Mouse (Mus musculus) lung, postnatal 36 days (tissue): ENCODE measurements around the gene Ube2e1.
"Not testable (repeated sequence)": the region's sequence is repeated elsewhere in the genome, so short reads cannot be mapped to it uniquely, and the experiment has no call there.

ENCODE experiments used
- DNase-seq: peaks from one replicate; pipeline ENCODE4 v3.0.0; 2022; ENCODE audit warnings: mixed read lengths

Gene Ube2e1

GRCm38 (mm10) chr14:18240132-18240531, 91.5 kb downstream of the Ube2e1 start:
- no peak for DNase-seq

- peak; percentile 100 for DNase-seq
Measured at GRCm38 (mm10) chr14:18238750-18239731, 92.6 kb downstream of the Ube2e1 start, which contains the start of gene Nr1d2. TSS of gene Nr1d2 (minus strand) at chr14:18239127.

GRCm38 (mm10) chr14:18238131-18238749, 93.4 kb downstream of the Ube2e1 start:
- DNase-seq = peak; percentile 99

- DNase-seq = no peak
Measured at GRCm38 (mm10) chr14:18237381-18237780, 94.3 kb downstream of the Ube2e1 start.

- not testable (repeated sequence) for DNase-seq
Measured at GRCm38 (mm10) chr14:18236496-18237235, 95.0 kb downstream of the Ube2e1 start.

- peak; percentile 24 for DNase-seq
Measured at GRCm38 (mm10) chr14:18233981-18234960, 97.4 kb downstream of the Ube2e1 start.

GRCm38 (mm10) chr14:18233076-18233475, 98.6 kb downstream of the Ube2e1 start:
- no peak for DNase-seq
